Comparison of ENCODE assay signal across 7 mouse cellular contexts in the genomic region with DNA sequence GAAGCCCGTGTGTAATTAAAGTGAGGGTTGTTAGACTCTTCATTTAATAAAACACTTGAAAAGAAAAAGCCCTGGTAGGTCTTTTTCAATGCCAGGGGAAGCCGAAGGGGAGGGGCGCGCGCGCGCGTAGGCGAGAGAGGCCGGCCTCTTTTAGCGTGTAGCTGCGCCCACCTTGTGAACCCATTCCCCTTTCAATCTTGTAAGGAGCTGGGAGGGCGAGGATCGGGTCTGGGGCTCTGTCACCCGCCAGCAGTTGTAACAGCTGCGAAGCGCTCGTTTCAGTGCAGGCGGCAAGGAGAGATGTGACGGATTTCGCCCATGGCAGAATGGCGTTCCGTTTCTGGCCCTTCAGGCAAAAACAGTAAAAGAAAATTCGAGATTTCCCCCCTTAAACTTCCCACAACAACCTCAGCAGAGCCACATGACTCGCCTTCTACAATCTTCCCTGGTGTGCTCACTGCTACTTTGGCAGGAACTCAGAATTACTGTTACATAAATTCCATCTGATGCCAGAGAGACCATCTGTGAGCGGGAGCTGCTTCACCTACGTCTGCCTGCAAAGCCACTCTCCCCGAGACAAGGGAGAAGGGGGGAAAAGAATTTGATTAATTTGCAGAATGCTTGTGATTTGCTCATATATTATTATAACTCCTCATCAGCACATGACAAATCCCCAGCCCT.
DNase-seq lines count a peak whose midpoint lies in the region; ATAC-seq lines count a peak whose summit lies in the region.

No protein-coding gene starts in this region.

- H3K9me3 ChIP-seq in midbrain, embryonic 16.5 days (replicated peaks; ENCODE audit: control insufficient read depth, low read length, poor library complexity, severe bottlenecking) = no peaks in the 10 kb centered on the region

- peak overlapping the region; percentile 73 for H3K4me2 ChIP-seq in midbrain, embryonic 16.5 days (ENCODE audit: low read length)

- H3K4me3 ChIP-seq in midbrain, embryonic 16.5 days (ENCODE audit: low read depth, low read length) = peak overlapping the region; percentile 42

- peaks cover 28% of the 10 kb centered on the region for H3K4me1 ChIP-seq in midbrain, embryonic 16.5 days (ENCODE audit: control insufficient read depth, insufficient read depth, low read length)

- H3K36me3 ChIP-seq in midbrain, embryonic 16.5 days (ENCODE audit: control insufficient read depth, insufficient read depth, low read length) = no peaks in the 10 kb centered on the region

- H3K27ac ChIP-seq in midbrain, embryonic 16.5 days (ENCODE audit: low read length) = peak overlapping the region; percentile 65

- peak; percentile 78 for DNase-seq in brain, embryonic 18.5 days (ENCODE audit: low read depth, low spot score)
- peak; percentile 77 to 93 for DNase-seq in cerebellum, postnatal 14 days
- DNase-seq in heart, adult 8-10 months (ENCODE audit: low spot score) = peak; percentile 38
- DNase-seq in layer of hippocampus, postnatal 36 days = peak; percentile 76 to 78
- DNase-seq in adrenal gland, postnatal 14 days = no peak
- DNase-seq in T-cell, adult 2 months (ENCODE audit: low spot score) = no peak

- H3K27me3 ChIP-seq in midbrain, embryonic 16.5 days (ENCODE audit: control insufficient read depth, insufficient read depth, low read depth, low read length) = no peaks in the 10 kb centered on the region

- ATAC-seq in midbrain, embryonic 16.5 days = peak; percentile 74

- H3K9ac ChIP-seq in midbrain, embryonic 16.5 days (ENCODE audit: low read depth, low read length) = peak overlapping the region; percentile 63

- 2% methylated on average over 28 of the region's 28 CpGs for WGBS in midbrain, embryonic 16.5 days

Comparison
In these comparisons a context has a peak if more than half of its experiments do, and no peak if none do; other contexts are left out.
1. DNase-seq: peak in brain, embryonic 18.5 days (single experiment), cerebellum, postnatal 14 days (2 of 2), heart, adult 8-10 months (single experiment) and layer of hippocampus, postnatal 36 days (2 of 2); none in adrenal gland, postnatal 14 days (single experiment) and T-cell, adult 2 months (single experiment).